Mouse (Mus musculus) neural tube, embryonic 12.5 days (tissue): ENCODE results near the gene Brwd1. TPM values are rescaled to one million over a fixed set of nuclear protein-coding genes. Genes with fewer than 3 reads are reported as not detected.
"Not testable (repeated sequence)": the region's sequence is repeated elsewhere in the genome, so short reads cannot be mapped to it uniquely, and the experiment has no call there.

ENCODE experiments used
- ATAC-seq: fragments of 200-750 bp; cut with Nextera tagmentation; 2 replicates; pipeline ENCODE4 v1.8.0; 2017; ENCODE audit warnings: low read depth, mild to moderate bottlenecking, moderate TSS enrichment, moderate library complexity; ENCODE audit not compliant: low FRiP score
- H3K27ac ChIP-seq: fragments of 300-500 bp; sonication (generic); 2 replicates; pipeline ENCODE4 v1.5.1; 2016
- H3K27me3 ChIP-seq: fragments of 300-500 bp; sonication (generic); replicated peaks from 2 replicates; pipeline ENCODE4 v1.6.1; 2016; ENCODE audit warnings: mild to moderate bottlenecking
- H3K36me3 ChIP-seq: fragments of 300-500 bp; sonication (generic); 2 replicates; pipeline ENCODE4 v1.6.1; 2016; ENCODE audit warnings: mild to moderate bottlenecking
- H3K4me1 ChIP-seq: fragments of 300-500 bp; sonication (generic); 2 replicates; pipeline ENCODE4 v1.6.1; 2016
- H3K4me2 ChIP-seq: fragments of 300-500 bp; sonication (generic); replicated peaks from 2 replicates; pipeline ENCODE4 v1.6.1; 2016; ENCODE audit warnings: mild to moderate bottlenecking
- H3K4me3 ChIP-seq: fragments of 300-500 bp; sonication (generic); 2 replicates; pipeline ENCODE4 v1.5.1; 2016
- H3K9ac ChIP-seq: fragments of 300-500 bp; sonication (generic); 2 replicates; pipeline ENCODE4 v1.6.1; 2016; ENCODE audit warnings: mild to moderate bottlenecking
- H3K9me3 ChIP-seq: fragments of 300-500 bp; sonication (generic); 2 replicates; pipeline ENCODE4 v1.6.1; 2016; ENCODE audit warnings: mild to moderate bottlenecking
- WGBS: fragments of 180-500 bp; shearing (Covaris S2); methylation state at CpG from one replicate; pipeline ENCODE4 v1.1.7; 2016; 5-methylcytosine and 5-hydroxymethylcytosine counted together
- polyA plus RNA-seq: library from polyadenylated mRNA; unstranded; fragments of >200 nt; fragmentation: Nextera tagmentation; extraction: Ambion mirVana; gene quantifications from 2 replicates; pipeline ENCODE4 v1.2.1, GENCODE M21; 2016

Gene Brwd1
- polyA plus RNA-seq, 1 experiment from 2014 or later = 219 TPM

DNA sequence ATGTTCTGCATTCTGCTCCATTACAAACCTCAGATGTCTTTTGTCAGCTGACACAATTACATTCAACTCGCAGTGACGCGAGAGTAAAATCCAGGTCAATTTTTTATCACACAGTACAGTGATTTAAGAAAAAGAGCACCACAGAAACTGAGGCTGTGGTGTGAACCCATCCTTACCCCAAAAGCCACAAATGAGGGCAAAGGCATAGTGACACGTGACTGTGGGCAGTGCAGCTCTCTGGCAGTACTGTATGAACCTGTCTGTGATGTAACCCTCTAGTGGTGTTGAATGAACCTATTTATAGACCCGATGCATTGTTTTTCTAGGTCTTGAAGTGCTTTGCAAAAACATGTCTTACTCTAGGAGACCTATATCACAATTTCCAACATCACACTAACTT lies 83.0 kb downstream of the Brwd1 start:
- Histone ChIP-seq H3K4me1 (no peaks in the 10 kb centered on the region), H3K27ac (no peak overlapping the region), H3K4me3 (no peak overlapping the region), H3K27me3 (no peaks in the 10 kb centered on the region), H3K36me3 (peaks cover 58% of the 10 kb centered on the region), H3K4me2 (no peak overlapping the region), H3K9ac (no peak overlapping the region), H3K9me3 (no peaks in the 10 kb centered on the region)
- WGBS = 93% methylated on average over 5 of the region's 5 CpGs
- no peak for ATAC-seq

DNA sequence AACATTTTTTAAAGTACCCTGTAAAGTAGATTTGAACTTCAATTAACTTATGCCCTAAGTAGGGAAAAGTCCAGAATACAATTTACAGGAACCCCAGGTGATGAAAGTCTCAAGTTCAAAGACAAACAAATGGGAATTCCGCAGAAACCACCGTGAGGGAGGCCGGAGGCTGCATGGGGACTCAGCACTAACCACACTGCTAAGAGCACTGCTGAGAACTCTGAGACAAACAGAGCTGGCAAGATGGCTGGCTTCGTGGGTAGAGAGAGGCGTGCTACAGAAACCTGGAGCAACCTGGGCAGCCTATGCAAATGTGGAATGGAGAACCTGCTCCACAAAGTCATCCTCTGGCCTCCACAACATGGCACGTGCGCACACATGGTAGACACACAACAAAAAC lies 86.2 kb downstream of the Brwd1 start:
- no peak overlapping the region for H3K4me2 ChIP-seq
- peaks cover 7% of the 10 kb centered on the region for H3K4me1 ChIP-seq
- H3K27ac ChIP-seq = no peak overlapping the region
- H3K27me3 ChIP-seq = no peaks in the 10 kb centered on the region
- H3K9me3 ChIP-seq = no peaks in the 10 kb centered on the region
- WGBS = 90% methylated on average over 7 of the region's 7 CpGs
- H3K9ac ChIP-seq = no peak overlapping the region
- no peak for ATAC-seq
- H3K4me3 ChIP-seq = no peak overlapping the region
- H3K36me3 ChIP-seq = peaks cover 46% of the 10 kb centered on the region

DNA sequence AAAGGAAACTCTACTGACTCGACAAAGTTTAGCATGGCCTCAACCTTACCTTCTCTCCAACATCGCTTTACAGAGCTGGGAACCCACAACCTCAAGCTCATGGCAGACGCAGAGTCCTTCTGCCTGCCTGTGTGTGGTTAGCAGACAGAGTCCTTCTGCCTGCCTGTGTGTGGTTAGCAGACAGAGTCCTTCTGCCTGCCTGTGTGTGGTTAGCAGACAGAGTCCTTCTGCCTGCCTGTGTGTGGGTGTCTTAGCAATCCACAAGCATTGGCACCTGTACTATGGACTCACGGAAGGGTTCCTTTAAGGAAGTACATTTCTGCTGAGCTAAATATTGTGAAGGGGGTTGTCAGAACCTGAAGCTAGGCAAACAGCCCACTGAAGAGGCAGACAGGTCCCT lies 87.8 kb downstream of the Brwd1 start:
- not testable (repeated sequence) for H3K4me3 ChIP-seq, H3K27me3 ChIP-seq, H3K9ac ChIP-seq, H3K27ac ChIP-seq, H3K9me3 ChIP-seq, ATAC-seq, H3K4me2 ChIP-seq
- peaks cover 33% of the 10 kb centered on the region for H3K36me3 ChIP-seq
- WGBS = 92% methylated on average over 4 of the region's 4 CpGs
- peaks cover 12% of the 10 kb centered on the region for H3K4me1 ChIP-seq

DNA sequence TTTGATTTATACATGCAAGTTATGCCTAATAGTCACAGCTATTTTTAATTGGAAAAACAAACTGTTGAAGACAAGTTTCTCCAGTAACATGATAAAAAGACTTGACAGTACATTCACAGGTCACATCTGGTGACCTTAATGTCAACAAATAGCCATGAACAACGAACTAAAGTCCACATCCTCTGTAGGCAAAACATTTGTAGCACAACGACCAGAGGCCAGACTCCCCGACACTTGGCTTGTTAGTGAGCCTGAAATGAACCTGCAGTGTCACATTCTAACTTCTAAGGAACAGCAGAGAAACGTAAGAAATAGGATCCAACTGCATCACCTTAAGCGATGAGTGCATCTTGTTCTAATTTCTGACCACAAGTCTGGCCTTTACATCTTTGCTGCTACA lies 89.7 kb downstream of the Brwd1 start:
- WGBS = 78% methylated on average over 5 of the region's 5 CpGs
- no peak overlapping the region for H3K27ac ChIP-seq
- no peaks in the 10 kb centered on the region for H3K27me3 ChIP-seq
- no peak overlapping the region for H3K4me3 ChIP-seq
- no peak overlapping the region for H3K9ac ChIP-seq
- H3K4me2 ChIP-seq = no peak overlapping the region
- peaks cover 12% of the 10 kb centered on the region for H3K4me1 ChIP-seq
- no peaks in the 10 kb centered on the region for H3K9me3 ChIP-seq
- ATAC-seq = no peak
- peaks cover 34% of the 10 kb centered on the region for H3K36me3 ChIP-seq

DNA sequence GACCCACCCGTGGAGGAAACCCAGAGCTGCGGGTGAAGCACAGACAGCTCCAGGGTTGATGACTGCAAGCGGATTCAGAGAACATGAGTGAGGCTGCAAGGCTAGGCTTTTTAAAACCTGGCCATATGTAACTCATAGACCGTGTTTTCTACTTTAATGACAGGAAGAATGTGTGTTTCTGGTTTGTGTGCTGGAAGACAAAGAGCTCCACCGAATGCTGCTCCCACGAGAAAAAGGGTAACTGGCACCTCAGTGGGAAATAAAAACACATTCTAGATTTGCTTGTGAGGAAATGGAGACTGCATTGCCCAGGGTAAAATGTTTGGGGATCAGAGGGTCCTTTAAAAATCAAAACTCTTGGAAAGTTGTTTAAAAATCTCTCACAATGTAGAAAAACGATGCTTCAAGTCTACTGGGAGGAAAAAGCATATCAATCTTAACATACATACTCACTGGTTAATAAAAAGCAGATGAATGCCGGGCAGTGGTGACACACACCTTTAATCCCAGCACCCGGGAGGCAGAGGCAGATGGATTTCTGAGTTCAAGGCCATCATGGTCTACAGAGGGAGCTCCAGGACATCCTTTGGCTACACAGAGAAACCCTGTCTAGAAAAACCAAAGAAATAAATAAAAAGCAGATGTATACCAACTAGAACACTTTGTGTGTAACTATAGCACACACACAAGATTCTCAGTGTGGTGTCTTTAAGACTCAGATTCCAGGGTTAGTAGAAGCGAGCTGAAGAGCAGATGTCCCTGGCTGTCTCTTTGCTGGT lies 91.0 kb downstream of the Brwd1 start:
- peak overlapping the region; percentile 71 for H3K27ac ChIP-seq

DNA sequence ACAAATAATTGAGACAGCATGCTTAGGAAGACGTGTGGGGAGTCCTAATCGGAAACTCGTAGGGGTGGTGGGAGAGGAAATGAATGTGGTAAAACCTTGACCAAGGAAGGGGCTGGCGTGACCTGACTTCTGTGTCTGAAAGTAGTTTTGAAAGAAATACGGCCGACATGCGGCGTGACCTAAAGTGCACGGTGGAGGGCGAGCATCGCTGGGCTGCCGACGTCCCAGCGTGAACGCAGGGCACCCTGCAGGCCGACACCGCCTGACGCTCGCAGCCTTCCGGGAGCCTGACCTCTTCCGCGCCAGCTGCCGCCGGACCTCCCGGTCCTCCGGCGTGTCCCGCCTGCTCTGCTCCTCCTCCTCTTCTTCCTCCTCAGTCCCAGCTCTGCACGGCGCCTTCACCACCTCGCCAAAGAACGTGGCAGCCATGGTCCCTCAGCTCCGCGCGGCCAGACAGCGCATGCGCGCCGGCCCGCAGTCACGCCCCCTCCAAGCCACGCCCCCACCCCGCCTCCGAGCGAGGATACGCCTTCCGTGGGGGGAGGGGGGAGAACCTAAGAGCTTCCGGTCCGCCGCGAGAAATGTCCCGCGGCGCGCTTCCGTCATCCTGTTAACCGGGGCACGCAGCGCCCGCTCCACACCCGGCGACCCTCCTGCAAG lies 91.7 kb downstream of the Brwd1 start, which contains the start of gene Psmg1:
Gene Psmg1 (minus strand): TSS at position 499 of the 660 bp plus-strand sequence.
- peaks cover 12% of the 10 kb centered on the region for H3K4me1 ChIP-seq
- peak; percentile 95 for ATAC-seq
- peak within 1 kb of the TSS; percentile 79 for H3K4me2 ChIP-seq
- H3K36me3 ChIP-seq = peaks cover 31% of the 10 kb centered on the region
- H3K9me3 ChIP-seq = no peaks in the 10 kb centered on the region
- WGBS = under 1% methylated on average over 62 of the region's 62 CpGs
- peak within 1 kb of the TSS; percentile 71 for H3K27ac ChIP-seq
- H3K9ac ChIP-seq = peak within 1 kb of the TSS; percentile 75
- no peaks in the 10 kb centered on the region for H3K27me3 ChIP-seq
- peak within 1 kb of the TSS; percentile 79 for H3K4me3 ChIP-seq

More for the DNA sequence above, 91.0 kb downstream of the Brwd1 start:
- ATAC-seq = no peak
- WGBS = 10% methylated on average over 10 of the region's 10 CpGs
- Histone ChIP-seq H3K4me1 (peaks cover 12% of the 10 kb centered on the region), H3K9me3 (no peaks in the 10 kb centered on the region), H3K4me3 (peak overlapping the region; percentile 79), H3K36me3 (peaks cover 33% of the 10 kb centered on the region), H3K9ac (peak overlapping the region; percentile 75), H3K27me3 (no peaks in the 10 kb centered on the region), H3K4me2 (peak overlapping the region; percentile 79)

DNA sequence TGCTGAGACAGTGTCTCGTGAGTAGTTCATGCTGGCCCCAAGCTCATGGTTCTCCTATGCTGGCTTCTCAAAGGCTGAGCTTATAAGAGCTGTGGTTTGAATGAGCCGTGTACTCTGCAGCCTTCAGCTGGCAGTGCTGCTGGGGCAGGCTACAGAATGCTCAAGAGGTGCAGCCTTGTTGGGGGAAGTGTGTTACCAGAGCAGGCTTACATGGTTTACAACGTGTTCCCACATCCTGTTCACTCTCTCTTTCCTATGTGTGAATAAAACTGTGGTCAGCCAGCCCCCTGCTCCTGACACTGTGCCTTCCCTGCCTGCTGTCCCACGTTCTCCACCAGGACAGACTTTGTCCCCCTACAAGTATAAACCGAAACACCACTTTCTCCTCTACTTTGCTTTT lies 97.4 kb downstream of the Brwd1 start:
- Histone ChIP-seq H3K9ac (no peak overlapping the region), H3K27me3 (no peaks in the 10 kb centered on the region), H3K27ac (no peak overlapping the region), H3K9me3 (no peaks in the 10 kb centered on the region), H3K4me3 (no peak overlapping the region), H3K36me3 (peaks cover 58% of the 10 kb centered on the region), H3K4me2 (no peak overlapping the region), H3K4me1 (peaks cover 1% of the 10 kb centered on the region)
- WGBS = 91% methylated on average over 5 of the region's 5 CpGs
- no peak for ATAC-seq

DNA sequence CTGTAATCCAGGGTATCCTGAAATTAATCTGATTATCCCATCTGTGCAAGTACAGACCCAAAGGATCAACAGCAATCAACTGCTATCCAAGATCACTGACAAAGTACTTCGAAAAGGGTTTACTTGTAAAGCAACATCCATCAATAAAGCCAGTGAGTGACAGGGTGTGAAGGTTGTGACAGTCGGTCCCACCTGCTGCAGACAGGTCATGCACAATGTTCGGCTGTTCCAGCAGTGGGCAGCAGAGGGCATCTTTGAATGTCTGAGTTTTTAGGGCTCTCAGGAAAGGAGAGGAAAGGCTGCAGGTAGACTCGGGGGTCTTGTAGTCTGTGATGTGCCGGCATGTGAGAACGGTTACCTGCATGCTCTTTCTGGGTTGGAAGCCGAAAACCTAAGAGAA lies 98.7 kb downstream of the Brwd1 start:
- no peak overlapping the region for H3K9ac ChIP-seq
- 92% methylated on average over 7 of the region's 7 CpGs for WGBS
- H3K36me3 ChIP-seq = peaks cover 66% of the 10 kb centered on the region

DNA sequence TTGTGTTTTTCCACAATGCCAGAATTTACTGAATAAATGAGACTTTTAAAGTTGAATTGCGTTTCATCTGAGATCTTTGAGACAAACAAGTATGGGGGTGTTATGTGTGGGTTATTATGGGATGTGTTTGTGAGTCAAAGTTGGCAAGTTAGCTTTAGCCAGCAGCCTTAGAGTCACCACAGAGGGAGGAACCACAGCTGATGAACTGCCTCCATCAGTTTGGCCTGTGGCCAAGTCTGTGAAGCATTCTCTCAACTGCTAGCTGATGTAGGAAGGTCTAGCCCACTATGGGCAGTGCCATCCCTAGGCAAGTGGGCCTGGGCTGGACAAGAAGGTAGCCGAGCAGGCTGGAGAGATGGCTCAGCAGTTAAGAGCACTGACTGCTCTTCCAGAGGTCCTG lies 111.5 kb downstream of the Brwd1 start:
- Histone ChIP-seq H3K4me1 (no peaks in the 10 kb centered on the region), H3K9me3 (no peaks in the 10 kb centered on the region), H3K9ac (no peak overlapping the region), H3K27ac (no peak overlapping the region), H3K4me3 (no peak overlapping the region), H3K4me2 (no peak overlapping the region), H3K36me3 (no peaks in the 10 kb centered on the region), H3K27me3 (no peaks in the 10 kb centered on the region)
- no peak for ATAC-seq
- 87% methylated on average over 2 of the region's 2 CpGs for WGBS

More for the DNA sequence above, 98.7 kb downstream of the Brwd1 start:
- H3K4me2 ChIP-seq = no peak overlapping the region
- H3K27ac ChIP-seq = no peak overlapping the region
- no peaks in the 10 kb centered on the region for H3K27me3 ChIP-seq
- no peaks in the 10 kb centered on the region for H3K4me1 ChIP-seq
- H3K9me3 ChIP-seq = no peaks in the 10 kb centered on the region
- H3K4me3 ChIP-seq = no peak overlapping the region
- no peak for ATAC-seq

DNA sequence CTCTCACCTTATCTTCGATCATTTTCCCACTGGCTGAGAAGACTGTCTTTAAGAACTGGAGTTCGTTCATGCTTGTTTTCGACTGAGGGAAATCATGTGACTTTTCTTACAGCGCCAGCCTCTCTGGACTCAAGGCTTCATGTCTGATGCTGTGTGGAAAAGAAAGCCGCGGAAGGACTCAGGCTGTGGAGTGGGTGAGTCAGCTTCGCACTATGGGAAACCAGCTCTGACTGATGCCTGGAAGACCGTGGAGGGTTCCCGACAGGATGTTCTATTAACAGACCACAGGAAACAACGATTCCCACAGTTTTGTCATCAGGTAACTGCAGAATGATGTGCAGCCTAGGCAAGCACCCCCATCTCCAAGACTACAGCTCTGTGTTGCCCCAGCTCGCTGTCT lies 114.9 kb downstream of the Brwd1 start:
- H3K27ac ChIP-seq = no peak overlapping the region
- WGBS = 89% methylated on average over 11 of the region's 11 CpGs
- no peaks in the 10 kb centered on the region for H3K9me3 ChIP-seq
- no peak overlapping the region for H3K4me2 ChIP-seq
- H3K9ac ChIP-seq = no peak overlapping the region
- no peaks in the 10 kb centered on the region for H3K27me3 ChIP-seq
- no peaks in the 10 kb centered on the region for H3K4me1 ChIP-seq
- ATAC-seq = no peak
- H3K36me3 ChIP-seq = no peaks in the 10 kb centered on the region
- H3K4me3 ChIP-seq = no peak overlapping the region

DNA sequence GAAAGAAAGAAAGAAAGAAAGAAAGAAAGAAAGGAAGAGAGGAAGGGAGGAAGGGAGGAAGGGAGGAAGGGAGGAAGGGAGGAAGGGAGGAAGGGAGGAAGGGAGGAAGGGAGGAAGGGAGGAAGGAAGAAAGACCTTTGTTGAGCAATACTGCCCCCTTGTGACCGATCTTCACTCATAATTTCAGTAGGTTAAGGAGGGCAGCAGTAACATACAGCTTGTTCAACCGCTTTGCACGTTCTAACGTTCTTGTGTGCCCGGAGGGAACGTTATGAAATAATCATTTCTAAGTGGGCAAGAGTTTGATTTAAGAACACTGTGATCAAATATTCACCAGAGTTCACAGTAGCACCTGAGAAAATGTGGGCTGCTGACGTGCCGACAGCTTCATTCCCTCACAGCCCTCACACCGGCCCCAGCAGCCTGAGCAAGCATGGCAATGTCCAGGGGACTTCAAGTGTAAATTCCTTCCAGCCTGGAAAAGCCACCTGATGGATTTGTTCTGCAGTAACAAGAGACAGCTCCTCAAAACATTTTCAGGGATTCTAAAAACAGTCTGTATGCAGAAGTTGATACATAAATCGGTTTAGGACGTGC lies 117.8 kb downstream of the Brwd1 start:
- no peaks in the 10 kb centered on the region for H3K4me1 ChIP-seq
- H3K9ac ChIP-seq = no peak overlapping the region
- H3K36me3 ChIP-seq = no peaks in the 10 kb centered on the region
- no peaks in the 10 kb centered on the region for H3K27me3 ChIP-seq
- WGBS = 63% methylated on average over 11 of the region's 11 CpGs
- ATAC-seq = no peak
- H3K9me3 ChIP-seq = no peaks in the 10 kb centered on the region
- no peak overlapping the region for H3K27ac ChIP-seq
- H3K4me2 ChIP-seq = no peak overlapping the region
- H3K4me3 ChIP-seq = no peak overlapping the region

DNA sequence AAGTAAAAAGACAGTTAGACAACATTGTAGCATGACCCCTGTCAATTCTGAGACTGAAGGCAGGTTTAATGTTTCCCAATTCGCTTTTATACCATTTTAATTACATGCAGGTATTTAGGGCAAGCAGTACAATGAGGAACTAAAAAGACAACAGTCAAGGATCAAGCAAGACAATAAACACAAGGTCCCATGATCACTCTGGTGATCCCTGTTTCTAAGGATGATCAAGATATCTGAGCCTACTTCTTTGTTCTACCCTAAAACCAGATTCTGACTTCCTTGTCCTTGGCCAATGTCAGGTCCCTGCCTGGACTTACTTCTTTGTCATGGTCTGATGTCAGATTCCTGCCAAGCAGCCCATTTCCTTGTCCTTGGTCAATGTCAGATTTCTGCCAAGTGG lies 120.8 kb downstream of the Brwd1 start:
- 71% methylated on average over 1 of the region's 1 CpGs for WGBS
- H3K4me2 ChIP-seq, ATAC-seq, H3K9ac ChIP-seq, H3K4me1 ChIP-seq, H3K9me3 ChIP-seq, H3K4me3 ChIP-seq, H3K27ac ChIP-seq, H3K36me3 ChIP-seq, H3K27me3 ChIP-seq: not testable (repeated sequence)
